Mouse (Mus musculus): ENCODE measurements at regions not wholly inside any gene's neighbourhood (a gene's known extent, or its start where the extent isn't known, plus 50 kb on each side); places are given as distances from the start of the nearest gene placed in this dataset.

DNA sequence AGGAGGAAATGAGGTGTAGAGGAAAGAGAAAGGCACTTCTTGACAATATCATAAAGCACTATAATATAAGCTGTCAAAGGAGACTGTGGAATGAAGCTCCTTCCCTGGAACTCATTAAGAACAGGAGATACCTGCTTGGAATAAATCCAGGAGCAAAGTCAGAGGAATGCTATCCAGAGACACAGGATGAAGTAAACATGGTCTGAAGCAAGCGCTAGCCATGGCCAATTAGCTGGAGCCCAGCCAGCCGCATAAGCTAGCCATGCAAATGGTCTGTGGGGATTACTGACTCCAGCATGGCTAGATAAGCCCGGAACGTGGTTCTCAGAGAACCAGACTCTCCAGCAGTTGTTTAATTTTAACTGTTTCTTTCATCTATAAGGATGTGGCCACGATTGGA is 54.9 kb upstream of the Gpc3 start:
- ChIA-PET CTCF (interaction anchor here in 1 of 4 experiments (1.2 kb wide), 1 partner anchor 10 kb away, joined by 3 read pairs; no protein-coding TSS in a partner anchor), POLR2A (no interaction called here)

DNA sequence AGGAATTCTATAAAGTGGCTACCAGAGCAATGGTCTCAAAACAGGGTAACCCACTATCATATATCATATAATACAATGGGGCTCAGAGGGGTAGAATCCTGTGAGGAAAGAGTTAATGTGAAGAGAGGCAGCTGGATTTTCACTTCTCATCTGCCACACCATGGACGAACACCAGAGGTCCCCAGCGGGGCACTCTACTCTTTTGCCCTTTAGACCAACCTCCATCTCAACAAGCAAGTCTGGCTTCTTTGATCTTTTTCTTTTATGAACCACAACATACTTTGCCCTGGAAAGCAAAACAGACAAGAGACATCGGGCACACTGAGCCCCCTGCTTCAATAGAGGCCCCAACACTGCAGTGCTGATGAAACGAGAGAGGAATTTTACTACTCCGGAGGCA is 65.3 kb upstream of the Gpc3 start:
- CTCF ChIA-PET, result interaction anchor here in 2 of 4 experiments (0.7 to 1.4 kb wide), 6 partner anchors 11 to 225 kb away, joined by 3 to 6 read pairs (median 4); no protein-coding TSS in a partner anchor
- POLR2A ChIA-PET, result no interaction called here

DNA sequence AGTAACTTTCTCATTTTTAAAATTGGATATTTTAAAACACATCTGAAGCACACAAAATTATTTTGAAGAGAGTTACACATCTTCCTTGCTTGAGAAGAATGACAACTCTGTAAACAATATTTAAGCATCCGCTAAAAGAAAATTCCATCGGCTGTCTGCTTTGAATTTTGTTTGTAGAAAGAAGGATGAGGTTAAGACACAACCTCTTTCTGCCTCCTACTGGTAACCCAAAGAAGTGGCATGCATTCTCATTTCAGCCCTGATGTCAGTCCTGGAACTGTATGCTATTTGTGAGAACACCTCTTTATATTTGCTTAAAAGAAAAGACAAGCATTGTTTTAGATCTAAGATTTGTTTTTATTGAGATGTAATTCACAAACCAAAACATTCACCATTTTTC is 80.6 kb upstream of the Gpc3 start:
- ChIA-PET CTCF (no interaction called here), POLR2A (no interaction called here)

DNA sequence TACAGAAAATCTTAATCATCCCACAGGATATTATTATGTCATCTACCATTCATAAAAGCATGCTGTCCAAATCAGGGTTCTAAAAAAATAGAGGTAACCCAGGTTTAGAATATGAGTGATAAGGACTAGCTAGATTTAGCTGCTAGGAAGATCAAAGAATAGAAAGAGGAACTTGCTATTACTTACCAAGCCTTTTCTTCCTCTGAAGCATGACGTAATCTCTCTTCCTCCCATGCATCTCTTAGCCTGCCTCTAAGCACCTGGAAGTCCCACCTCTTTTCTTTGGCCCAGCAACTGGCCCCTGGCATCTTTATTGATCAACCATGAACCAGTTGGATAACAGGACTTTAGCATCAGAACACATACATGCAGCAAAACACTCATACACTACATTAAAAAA is 85.9 kb upstream of the Gpc3 start:
- POLR2A ChIA-PET, result no interaction called here
- CTCF ChIA-PET, result no interaction called here

DNA sequence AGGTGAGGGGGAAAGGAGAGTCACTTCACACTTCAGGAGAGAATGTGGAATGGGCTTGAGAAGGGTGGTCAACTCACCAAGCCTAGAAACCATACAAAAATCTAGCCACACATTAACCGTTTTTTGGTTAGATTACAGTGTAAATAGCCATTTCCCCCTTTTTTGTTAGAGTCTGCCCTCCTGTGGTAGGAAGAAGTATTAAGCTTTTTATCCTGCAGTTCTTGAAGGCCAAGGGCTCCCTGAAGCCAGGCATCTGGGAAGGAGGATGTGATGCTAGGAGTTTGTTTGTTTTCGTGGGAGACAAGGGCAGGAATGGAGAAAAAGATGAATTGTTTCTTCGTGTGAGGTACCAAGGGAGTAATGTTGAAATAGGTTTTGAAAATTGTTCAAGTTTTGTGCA is 73.5 kb upstream of the Ccdc160 start:
- ChIA-PET CTCF (interaction anchor here (1.0 to 1.4 kb wide), 6 partner anchors 38 to 264 kb away, joined by 3 to 6 read pairs (median 4); no protein-coding TSS in a partner anchor), POLR2A (interaction anchor here in 2 of 4 experiments (0.6 to 0.9 kb wide), 2 partner anchors 18 to 263 kb away, joined by 3 read pairs; no protein-coding TSS in a partner anchor)

DNA sequence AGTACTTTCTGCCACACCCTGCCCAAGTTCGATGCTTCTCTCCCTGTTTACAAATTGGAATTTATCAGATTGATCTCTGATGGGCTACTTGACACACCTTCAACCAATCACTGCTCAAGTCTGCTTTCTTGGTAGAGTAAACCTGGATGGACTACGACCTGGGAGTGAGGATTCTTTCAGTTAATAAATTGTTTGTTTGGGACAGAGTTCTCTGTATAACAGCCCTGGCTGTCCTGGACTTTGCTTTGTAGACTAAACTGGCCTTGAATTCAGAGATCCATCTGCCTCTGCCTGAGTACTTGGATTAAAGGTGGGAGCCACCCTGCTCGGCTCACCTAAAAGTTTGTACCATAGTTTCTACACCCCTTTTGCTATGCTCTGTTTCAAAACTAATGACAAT is 52.9 kb upstream of the Ccdc160 start:
- ChIA-PET POLR2A (no interaction called here), CTCF (no interaction called here)
